Mouse (Mus musculus): ENCODE results near the gene Nwd2. TPM values are rescaled to one million over a fixed set of nuclear protein-coding genes. Genes with fewer than 3 reads are reported as not detected.

Nwd2 gene
- polyA plus RNA-seq, 1 experiment from 2014 or later = 6.1 TPM

- DNase-seq (ENCODE audit: low read depth, low spot score) (no peak), ATAC-seq (no peak)
- ChIA-PET CTCF (interaction anchor here (1.0 to 1.4 kb wide), 2 partner anchors 9 to 15 kb away, joined by 3 read pairs; no protein-coding TSS in a partner anchor), POLR2A (no interaction called here)
- TF ChIP-seq CTCF (IDR thresholded peaks at IDR 0.05) = peak; percentile 51
- H3K27me3 ChIP-seq = peaks cover 9% of the 10 kb centered on the region
- in situ Hi-C loops (cut with MboI; ENCODE audit: low pct_unique_long_range_greater_than_20kb) = no loop called here
Observed at GRCm38 (mm10) chr5:63755092-63755761, 106.3 kb downstream of the Nwd2 start.

GRCm38 (mm10) chr5:63755938-63756337 is 107.0 kb downstream of the Nwd2 start:
- H3K27me3 ChIP-seq = peaks cover 9% of the 10 kb centered on the region
- no peak for TF ChIP-seq CTCF (IDR thresholded peaks at IDR 0.05)
- ChIA-PET POLR2A (no interaction called here), CTCF (interaction anchor here (1.0 to 1.4 kb wide), 2 partner anchors 8 to 16 kb away, joined by 3 read pairs; no protein-coding TSS in a partner anchor)
- ATAC-seq (no peak), DNase-seq (ENCODE audit: low read depth, low spot score) (no peak)
- in situ Hi-C loops (cut with MboI; ENCODE audit: low pct_unique_long_range_greater_than_20kb) = no loop called here

GRCm38 (mm10) chr5:63765886-63766285 is 117.0 kb downstream of the Nwd2 start:
- ChIA-PET CTCF (interaction anchor here (1.5 kb wide), 1 partner anchor 827 kb away, joined by 3 read pairs; no protein-coding TSS in a partner anchor), POLR2A (no interaction called here)
- in situ Hi-C loops (cut with MboI; ENCODE audit: low pct_unique_long_range_greater_than_20kb) = loop anchor here (5.0 kb wide), 3 partner anchors 101 to 824 kb away; no protein-coding TSS in a partner anchor
- DNase-seq (ENCODE audit: low read depth, low spot score) (no peak), ATAC-seq (no peak)
- H3K27me3 ChIP-seq = peaks cover 6% of the 10 kb centered on the region
- TF ChIP-seq CTCF (IDR thresholded peaks at IDR 0.05) = no peak

- DNase-seq (ENCODE audit: low read depth, low spot score) (peak; percentile 31), ATAC-seq (no peak)
- POLR2A ChIA-PET = no interaction called here
- H3K27me3 ChIP-seq = peaks cover 6% of the 10 kb centered on the region
- peak; percentile 71 for TF ChIP-seq CTCF (IDR thresholded peaks at IDR 0.05)
- in situ Hi-C loops (cut with MboI; ENCODE audit: low pct_unique_long_range_greater_than_20kb) = loop anchor here (5.0 kb wide), 3 partner anchors 101 to 824 kb away; no protein-coding TSS in a partner anchor
- CTCF ChIA-PET = no interaction called here
Observed at GRCm38 (mm10) chr5:63766715-63767114, 117.8 kb downstream of the Nwd2 start.

- ChIA-PET CTCF (no interaction called here), POLR2A (no interaction called here)
- TF ChIP-seq CTCF (IDR thresholded peaks at IDR 0.05) = no peak
- ATAC-seq = no peak
- H3K27me3 ChIP-seq = peaks cover 6% of the 10 kb centered on the region
- in situ Hi-C loops (cut with MboI; ENCODE audit: low pct_unique_long_range_greater_than_20kb) = loop anchor here (5.0 kb wide), 3 partner anchors 100 to 825 kb away; no protein-coding TSS in a partner anchor
- no peak for DNase-seq (ENCODE audit: low read depth, low spot score)
Observed at GRCm38 (mm10) chr5:63767464-63767863, 118.6 kb downstream of the Nwd2 start.

GRCm38 (mm10) chr5:63768220-63768619 is 119.3 kb downstream of the Nwd2 start:
- ChIA-PET CTCF (interaction anchor here (1.7 kb wide), 1 partner anchor 35 kb away, joined by 4 read pairs; no protein-coding TSS in a partner anchor), POLR2A (no interaction called here)
- in situ Hi-C loops (cut with MboI; ENCODE audit: low pct_unique_long_range_greater_than_20kb) = loop anchor here (5.0 kb wide), 3 partner anchors 99 to 826 kb away; no protein-coding TSS in a partner anchor
- DNase-seq (ENCODE audit: low read depth, low spot score) (no peak), ATAC-seq (peak; percentile 55)
- peaks cover 6% of the 10 kb centered on the region for H3K27me3 ChIP-seq
- TF ChIP-seq CTCF (IDR thresholded peaks at IDR 0.05) = no peak

GRCm38 (mm10) chr5:63772971-63773370 is 124.1 kb downstream of the Nwd2 start:
- no peak for TF ChIP-seq CTCF (IDR thresholded peaks at IDR 0.05)
- ChIA-PET POLR2A (no interaction called here), CTCF (interaction anchor here (0.8 to 1.2 kb wide), 2 partner anchors 38 to 41 kb away, joined by 3 to 9 read pairs; no protein-coding TSS in a partner anchor)
- no peaks in the 10 kb centered on the region for H3K27me3 ChIP-seq
- DNase-seq (ENCODE audit: low read depth, low spot score) (peak; percentile 78), ATAC-seq (peak; percentile 74)
- in situ Hi-C loops (cut with MboI; ENCODE audit: low pct_unique_long_range_greater_than_20kb) = no loop called here

- DNase-seq (ENCODE audit: low read depth, low spot score) (peak; percentile 80), ATAC-seq (peak; percentile 87)
- POLR2A ChIA-PET = no interaction called here
- no peak for TF ChIP-seq CTCF (IDR thresholded peaks at IDR 0.05)
- CTCF ChIA-PET = interaction anchor here (0.8 to 1.2 kb wide), 2 partner anchors 39 to 42 kb away, joined by 3 to 9 read pairs; no protein-coding TSS in a partner anchor
- in situ Hi-C loops (cut with MboI; ENCODE audit: low pct_unique_long_range_greater_than_20kb) = no loop called here
- H3K27me3 ChIP-seq = no peaks in the 10 kb centered on the region
Observed at GRCm38 (mm10) chr5:63773603-63774002, 124.7 kb downstream of the Nwd2 start.

GRCm38 (mm10) chr5:63788156-63788826 is 139.4 kb downstream of the Nwd2 start:
- CTCF ChIA-PET = no interaction called here
- POLR2A ChIA-PET = no interaction called here
- DNase-seq (ENCODE audit: low read depth, low spot score) (no peak), ATAC-seq (no peak)
- in situ Hi-C loops (cut with MboI; ENCODE audit: low pct_unique_long_range_greater_than_20kb) = no loop called here
- peaks cover 13% of the 10 kb centered on the region for H3K27me3 ChIP-seq
- no peak for TF ChIP-seq CTCF (IDR thresholded peaks at IDR 0.05)

- ATAC-seq = peak; percentile 73
- ChIA-PET CTCF (interaction anchor here (0.7 to 1.7 kb wide), 3 partner anchors 34 to 258 kb away, joined by 3 to 9 read pairs (median 6); no protein-coding TSS in a partner anchor), POLR2A (no interaction called here)
- in situ Hi-C loops (cut with MboI; ENCODE audit: low pct_unique_long_range_greater_than_20kb) = loop anchor here (5.0 kb wide), 2 partner anchors 75 to 260 kb away; no protein-coding TSS in a partner anchor
- TF ChIP-seq CTCF (IDR thresholded peaks at IDR 0.05) = peak; percentile 82
- H3K27me3 ChIP-seq = peaks cover 28% of the 10 kb centered on the region
- no peak for DNase-seq (ENCODE audit: low read depth, low spot score)
Observed at GRCm38 (mm10) chr5:63811819-63812508, 163.1 kb downstream of the Nwd2 start, which contains the start of gene 0610040J01Rik. Gene 0610040J01Rik (plus strand): TSS chr5:63812363.
